Mouse (Mus musculus) neural tube, embryonic 12.5 days (tissue): ENCODE data around the gene Wdr74. TPM values are rescaled to one million over a fixed set of nuclear protein-coding genes. Genes with fewer than 3 reads are reported as not detected.

Experiments used
- ATAC-seq: fragments of 200-750 bp; cut with Nextera tagmentation; 2 replicates; pipeline ENCODE4 v1.8.0; 2017; ENCODE audit warnings: low read depth, mild to moderate bottlenecking, moderate TSS enrichment, moderate library complexity; ENCODE audit not compliant: low FRiP score
- H3K27ac ChIP-seq: fragments of 300-500 bp; sonication (generic); 2 replicates; pipeline ENCODE4 v1.5.1; 2016
- H3K27me3 ChIP-seq: fragments of 300-500 bp; sonication (generic); replicated peaks from 2 replicates; pipeline ENCODE4 v1.6.1; 2016; ENCODE audit warnings: mild to moderate bottlenecking
- H3K36me3 ChIP-seq: fragments of 300-500 bp; sonication (generic); 2 replicates; pipeline ENCODE4 v1.6.1; 2016; ENCODE audit warnings: mild to moderate bottlenecking
- H3K4me1 ChIP-seq: fragments of 300-500 bp; sonication (generic); 2 replicates; pipeline ENCODE4 v1.6.1; 2016
- H3K4me2 ChIP-seq: fragments of 300-500 bp; sonication (generic); replicated peaks from 2 replicates; pipeline ENCODE4 v1.6.1; 2016; ENCODE audit warnings: mild to moderate bottlenecking
- H3K4me3 ChIP-seq: fragments of 300-500 bp; sonication (generic); 2 replicates; pipeline ENCODE4 v1.5.1; 2016
- H3K9ac ChIP-seq: fragments of 300-500 bp; sonication (generic); 2 replicates; pipeline ENCODE4 v1.6.1; 2016; ENCODE audit warnings: mild to moderate bottlenecking
- H3K9me3 ChIP-seq: fragments of 300-500 bp; sonication (generic); 2 replicates; pipeline ENCODE4 v1.6.1; 2016; ENCODE audit warnings: mild to moderate bottlenecking
- WGBS: fragments of 180-500 bp; shearing (Covaris S2); methylation state at CpG from one replicate; pipeline ENCODE4 v1.1.7; 2016; 5-methylcytosine and 5-hydroxymethylcytosine counted together
- polyA plus RNA-seq: library from polyadenylated mRNA; unstranded; fragments of >200 nt; fragmentation: Nextera tagmentation; extraction: Ambion mirVana; gene quantifications from 2 replicates; pipeline ENCODE4 v1.2.1, GENCODE M21; 2016

Gene Wdr74
- polyA plus RNA-seq, 1 experiment from 2014 or later: 83.5 TPM

- Histone ChIP-seq H3K4me2 (no peak overlapping the region), H3K4me3 (no peak overlapping the region), H3K9ac (no peak overlapping the region), H3K27me3 (no peaks in the 10 kb centered on the region), H3K36me3 (peaks cover 39% of the 10 kb centered on the region), H3K4me1 (peaks cover 18% of the 10 kb centered on the region), H3K9me3 (peaks cover 13% of the 10 kb centered on the region; the same call in 1 of the 2 replicates), H3K27ac (no peak overlapping the region)
- 84% methylated on average over 2 of the region's 2 CpGs for WGBS
- ATAC-seq: no peak
Observed at GRCm38 (mm10) chr19:8760757-8761156, 25.1 kb downstream of the Wdr74 start.

- WGBS: 93% methylated on average over 4 of the region's 4 CpGs
- Histone ChIP-seq H3K27me3 (no peaks in the 10 kb centered on the region), H3K9me3 (peaks cover 14% of the 10 kb centered on the region; the same call in 1 of the 2 replicates), H3K9ac (no peak overlapping the region), H3K4me2 (no peak overlapping the region), H3K4me1 (peaks cover 8% of the 10 kb centered on the region), H3K4me3 (no peak overlapping the region), H3K36me3 (peaks cover 63% of the 10 kb centered on the region), H3K27ac (no peak overlapping the region)
- ATAC-seq: no peak
Observed at GRCm38 (mm10) chr19:8763276-8763675, 27.6 kb downstream of the Wdr74 start.

- Histone ChIP-seq H3K4me2 (no peak overlapping the region), H3K4me3 (no peak overlapping the region), H3K27ac (no peak overlapping the region), H3K9me3 (peaks cover 14% of the 10 kb centered on the region; the same call in 1 of the 2 replicates), H3K27me3 (no peaks in the 10 kb centered on the region), H3K36me3 (peaks cover 84% of the 10 kb centered on the region), H3K9ac (no peak overlapping the region), H3K4me1 (peaks cover 4% of the 10 kb centered on the region; the same call in 1 of the 2 replicates)
- WGBS: 96% methylated on average over 9 of the region's 9 CpGs
- ATAC-seq: no peak
Observed at GRCm38 (mm10) chr19:8765562-8765961, 29.9 kb downstream of the Wdr74 start.

DNA sequence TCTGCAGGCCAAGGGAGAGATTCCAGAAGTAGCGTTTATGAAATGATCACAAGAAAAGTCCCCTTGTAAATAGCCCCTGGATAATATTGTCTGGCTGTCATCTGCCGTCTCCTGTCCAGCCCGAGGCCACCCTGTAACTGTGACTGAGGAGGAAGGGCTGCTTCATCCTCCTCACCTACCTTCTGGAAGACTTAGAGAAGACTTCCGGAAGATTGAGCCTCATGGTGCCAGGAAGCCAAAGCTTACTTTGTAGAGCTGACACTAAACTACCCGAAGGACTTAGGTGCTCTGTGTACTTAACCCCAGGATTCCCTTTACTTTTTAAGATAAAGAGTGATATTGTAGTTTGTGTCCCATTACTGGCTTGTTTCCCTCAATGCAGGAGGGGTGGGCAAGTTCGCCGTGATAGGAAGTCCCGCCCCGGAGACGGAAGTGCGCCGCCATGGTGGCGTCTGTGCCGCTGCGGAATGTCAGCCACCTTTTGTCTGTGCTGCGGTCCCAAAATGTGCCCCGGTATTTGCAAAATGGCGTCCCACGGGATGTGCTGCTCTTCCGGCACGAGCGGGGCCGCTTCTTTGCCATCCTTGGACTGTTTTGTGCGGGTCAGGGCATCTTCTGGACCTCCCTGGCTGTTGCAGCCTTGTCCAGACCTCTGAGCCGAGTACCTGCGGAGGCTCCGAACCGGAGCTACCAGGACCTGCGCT is 35.1 kb downstream of the Wdr74 start, which contains the start of gene Tmem223:
Gene Tmem223 (plus strand): TSS at position 430 of the 704 bp plus-strand sequence.
- peaks cover 32% of the 10 kb centered on the region for H3K4me1 ChIP-seq
- WGBS: 22% methylated on average over 29 of the region's 29 CpGs
- 0 out of 2 replicates have a peak, but pooled peaks have one; percentile 12 for ATAC-seq
- 0 out of 2 replicates have a peak, but pooled peaks cover 2% of the 10 kb centered on the region for H3K9me3 ChIP-seq
- peak within 1 kb of the TSS; percentile 79 for H3K4me3 ChIP-seq
- peak within 1 kb of the TSS; percentile 60; the same call in 1 of the 2 replicates for H3K27ac ChIP-seq
- H3K4me2 ChIP-seq: peak within 1 kb of the TSS; percentile 64
- peak within 1 kb of the TSS; percentile 94 for H3K9ac ChIP-seq
- no peaks in the 10 kb centered on the region for H3K27me3 ChIP-seq
- peaks cover 63% of the 10 kb centered on the region for H3K36me3 ChIP-seq

DNA sequence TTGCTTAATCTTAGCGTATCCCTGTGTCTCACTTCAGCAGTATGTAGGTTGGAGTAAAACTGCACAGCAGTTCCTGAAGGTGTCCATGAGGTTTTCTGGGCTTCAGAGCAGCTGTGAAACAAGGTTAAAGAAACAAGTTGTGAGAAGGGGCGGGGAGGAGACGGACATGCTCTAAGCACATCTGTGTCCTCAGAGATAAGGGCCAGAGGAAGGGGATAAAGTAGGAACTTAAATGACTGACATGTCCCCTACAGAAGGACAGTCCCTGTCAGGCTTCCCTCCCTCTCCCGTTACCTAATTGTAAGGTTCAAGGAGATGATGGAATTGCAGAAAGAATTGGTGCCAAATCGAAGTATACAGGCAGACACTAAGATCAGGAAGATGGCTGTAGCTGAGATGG is 37.4 kb downstream of the Wdr74 start:
- Histone ChIP-seq H3K9me3 (no peaks in the 10 kb centered on the region), H3K27me3 (no peaks in the 10 kb centered on the region), H3K36me3 (peaks cover 41% of the 10 kb centered on the region), H3K4me1 (peaks cover 33% of the 10 kb centered on the region), H3K27ac (no peak overlapping the region), H3K9ac (no peak overlapping the region), H3K4me3 (peak overlapping the region; percentile 72), H3K4me2 (peak overlapping the region; percentile 94)
- WGBS: 85% methylated on average over 5 of the region's 5 CpGs
- ATAC-seq: no peak

DNA sequence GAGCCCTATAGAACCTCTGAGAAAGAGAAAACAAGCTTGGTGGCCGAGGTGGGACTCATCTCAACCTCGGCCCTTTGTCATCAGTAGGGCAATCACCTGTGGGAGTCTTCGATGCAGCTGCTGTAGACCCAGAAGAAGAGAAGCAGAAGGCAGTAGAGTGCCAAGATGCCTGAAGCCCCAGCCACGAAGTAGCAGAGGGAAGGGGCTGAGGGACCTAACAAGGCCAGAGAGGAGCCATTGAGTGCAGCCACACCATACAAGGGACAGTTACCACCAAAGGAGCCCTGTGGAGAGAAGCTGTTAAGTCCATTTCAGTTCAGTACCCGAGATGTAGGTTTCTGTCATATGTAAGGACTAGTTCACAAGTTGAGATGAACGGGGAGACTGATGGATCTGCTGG is 37.8 kb downstream of the Wdr74 start:
- 57% methylated on average over 6 of the region's 6 CpGs for WGBS
- Histone ChIP-seq H3K4me2 (peak overlapping the region; percentile 94), H3K27me3 (no peaks in the 10 kb centered on the region), H3K27ac (no peak overlapping the region), H3K9me3 (no peaks in the 10 kb centered on the region), H3K4me3 (peak overlapping the region; percentile 72), H3K36me3 (peaks cover 41% of the 10 kb centered on the region), H3K9ac (0 out of 2 replicates have a peak overlapping the region, but pooled peaks have one; percentile 93), H3K4me1 (peaks cover 33% of the 10 kb centered on the region)
- ATAC-seq: no peak

DNA sequence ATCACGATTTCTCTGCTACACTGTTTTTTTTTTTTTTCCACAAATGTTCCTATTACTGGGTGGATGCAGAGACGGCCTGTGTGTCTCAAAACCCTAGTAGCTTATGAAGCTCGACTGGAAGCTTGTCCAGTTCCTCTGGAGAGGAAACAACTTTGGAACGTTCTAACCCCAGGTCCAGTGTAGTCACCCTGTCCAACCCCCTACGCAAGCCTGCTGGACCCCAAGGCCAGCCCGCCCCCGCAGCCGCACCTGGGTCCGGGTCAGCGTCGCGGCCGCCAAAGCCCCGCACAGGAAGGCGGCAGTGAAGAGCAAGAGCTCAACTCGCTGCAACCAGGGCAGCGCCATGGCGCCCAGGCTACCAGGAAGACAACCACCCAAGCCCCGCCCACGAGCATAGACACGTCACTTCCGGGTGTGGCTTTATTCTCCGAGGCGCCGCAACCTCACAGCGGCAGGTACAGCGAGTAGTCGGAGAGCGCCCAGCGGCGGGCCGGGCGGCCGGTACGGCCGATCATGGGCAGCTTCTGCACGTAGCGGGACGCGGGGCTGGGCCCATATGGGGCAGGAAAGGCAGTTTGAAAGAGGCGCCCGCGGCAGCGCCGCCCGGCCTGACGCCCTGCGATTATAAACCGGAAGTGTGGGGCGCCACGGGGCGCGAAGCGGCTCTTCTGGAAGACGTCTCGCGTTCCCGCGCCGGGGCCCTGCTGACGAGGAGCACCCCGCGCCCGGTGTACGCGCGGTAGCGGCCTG is 38.6 kb downstream of the Wdr74 start, which contains the start of gene Tmem179b:
Gene Tmem179b (minus strand): TSS at position 382 of the 750 bp plus-strand sequence.
- under 1% methylated on average over 68 of the region's 68 CpGs for WGBS
- Histone ChIP-seq H3K36me3 (peaks cover 36% of the 10 kb centered on the region), H3K4me3 (peak within 1 kb of the TSS; percentile 72), H3K4me1 (peaks cover 33% of the 10 kb centered on the region), H3K9ac (peak within 1 kb of the TSS; percentile 93), H3K27me3 (no peaks in the 10 kb centered on the region), H3K4me2 (peak within 1 kb of the TSS; percentile 94), H3K27ac (peak within 1 kb of the TSS; percentile 98), H3K9me3 (no peaks in the 10 kb centered on the region)
- ATAC-seq: peak; percentile 92

- peak; percentile 41 for ATAC-seq
- Histone ChIP-seq H3K4me2 (peak overlapping the region; percentile 94), H3K9ac (peak overlapping the region; percentile 93), H3K4me3 (peak overlapping the region; percentile 72), H3K9me3 (no peaks in the 10 kb centered on the region), H3K27me3 (no peaks in the 10 kb centered on the region), H3K4me1 (peaks cover 33% of the 10 kb centered on the region), H3K27ac (peak overlapping the region; percentile 98), H3K36me3 (peaks cover 34% of the 10 kb centered on the region)
- 5% methylated on average over 20 of the region's 20 CpGs for WGBS
Observed at GRCm38 (mm10) chr19:8774951-8775421, 39.4 kb downstream of the Wdr74 start.

- Histone ChIP-seq H3K4me2 (peak within 1 kb of the TSS; percentile 68), H3K36me3 (peaks cover 29% of the 10 kb centered on the region), H3K9me3 (no peaks in the 10 kb centered on the region), H3K4me1 (peaks cover 18% of the 10 kb centered on the region; the same call in 1 of the 2 replicates), H3K4me3 (peak within 1 kb of the TSS; percentile 74), H3K27me3 (no peaks in the 10 kb centered on the region), H3K27ac (no peak within 1 kb of the TSS), H3K9ac (peak within 1 kb of the TSS; percentile 62)
- peak; percentile 99 for ATAC-seq
- under 1% methylated on average over 32 of the region's 32 CpGs for WGBS
Observed at GRCm38 (mm10) chr19:8786008-8786781, 50.6 kb downstream of the Wdr74 start, which contains the start of gene Taf6l. Taf6l (minus strand) TSS chr19:8786417.

DNA sequence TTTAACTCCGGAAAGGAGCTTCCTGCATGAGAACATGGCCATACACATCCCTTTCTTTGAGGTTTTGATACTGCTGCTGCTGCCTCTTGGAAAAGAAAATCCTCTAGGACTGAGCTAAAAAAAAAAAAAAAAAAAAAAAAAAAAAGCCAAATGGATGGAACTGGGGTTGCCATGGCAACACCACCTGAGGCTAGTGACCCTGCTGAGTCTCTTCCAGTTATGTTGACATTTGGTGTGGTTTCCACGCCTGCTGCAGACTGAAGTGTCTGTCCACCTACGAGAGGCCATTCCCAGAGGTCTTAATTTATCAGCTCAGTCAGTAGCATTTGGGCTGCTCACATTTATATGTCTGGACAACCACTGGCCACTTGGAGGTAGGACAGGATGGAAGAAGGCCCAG is 52.9 kb downstream of the Wdr74 start:
- ATAC-seq: no peak
- H3K9me3 ChIP-seq: no peaks in the 10 kb centered on the region
- 22% methylated on average over 3 of the region's 3 CpGs for WGBS
- H3K36me3 ChIP-seq: peaks cover 24% of the 10 kb centered on the region
- no peaks in the 10 kb centered on the region for H3K27me3 ChIP-seq
- no peak overlapping the region for H3K4me2 ChIP-seq
- no peak overlapping the region for H3K4me3 ChIP-seq
- no peak overlapping the region for H3K27ac ChIP-seq
- peaks cover 18% of the 10 kb centered on the region; the same call in 1 of the 2 replicates for H3K4me1 ChIP-seq
- no peak overlapping the region for H3K9ac ChIP-seq

DNA sequence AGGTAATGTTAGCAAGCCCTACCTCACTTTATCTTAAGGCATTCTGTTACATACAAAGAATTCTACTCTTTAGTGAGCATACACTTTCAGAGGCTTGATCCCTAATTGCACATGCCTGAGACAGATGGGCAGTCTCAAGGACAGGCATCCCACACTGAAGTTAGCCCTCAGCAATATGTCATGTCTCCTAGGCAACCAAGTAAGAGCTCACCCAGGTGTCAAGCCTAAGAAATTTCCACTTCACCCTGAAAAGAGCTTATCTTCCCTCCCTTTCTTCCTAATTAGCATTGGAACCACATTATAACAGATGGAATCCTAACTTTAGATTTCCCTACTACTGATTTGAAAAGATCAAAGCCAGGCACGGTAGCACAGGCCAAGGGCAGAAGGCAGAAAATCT is 53.5 kb downstream of the Wdr74 start:
- peaks cover 18% of the 10 kb centered on the region; the same call in 1 of the 2 replicates for H3K4me1 ChIP-seq
- H3K4me3 ChIP-seq: no peak overlapping the region
- no peaks in the 10 kb centered on the region for H3K27me3 ChIP-seq
- H3K9me3 ChIP-seq: no peaks in the 10 kb centered on the region
- no peak overlapping the region for H3K27ac ChIP-seq
- 36% methylated on average over 1 of the region's 1 CpGs for WGBS
- no peak overlapping the region for H3K9ac ChIP-seq
- peaks cover 24% of the 10 kb centered on the region for H3K36me3 ChIP-seq
- no peak for ATAC-seq
- H3K4me2 ChIP-seq: no peak overlapping the region
